Mouse (Mus musculus): Measurements from ENCODE around the gene Oscp1. TPM values are rescaled to one million over a fixed set of nuclear protein-coding genes. Genes with fewer than 3 reads are reported as not detected.

Gene Oscp1
- polyA plus RNA-seq, 1 experiment from 2014 or later: 19.4 TPM

DNA sequence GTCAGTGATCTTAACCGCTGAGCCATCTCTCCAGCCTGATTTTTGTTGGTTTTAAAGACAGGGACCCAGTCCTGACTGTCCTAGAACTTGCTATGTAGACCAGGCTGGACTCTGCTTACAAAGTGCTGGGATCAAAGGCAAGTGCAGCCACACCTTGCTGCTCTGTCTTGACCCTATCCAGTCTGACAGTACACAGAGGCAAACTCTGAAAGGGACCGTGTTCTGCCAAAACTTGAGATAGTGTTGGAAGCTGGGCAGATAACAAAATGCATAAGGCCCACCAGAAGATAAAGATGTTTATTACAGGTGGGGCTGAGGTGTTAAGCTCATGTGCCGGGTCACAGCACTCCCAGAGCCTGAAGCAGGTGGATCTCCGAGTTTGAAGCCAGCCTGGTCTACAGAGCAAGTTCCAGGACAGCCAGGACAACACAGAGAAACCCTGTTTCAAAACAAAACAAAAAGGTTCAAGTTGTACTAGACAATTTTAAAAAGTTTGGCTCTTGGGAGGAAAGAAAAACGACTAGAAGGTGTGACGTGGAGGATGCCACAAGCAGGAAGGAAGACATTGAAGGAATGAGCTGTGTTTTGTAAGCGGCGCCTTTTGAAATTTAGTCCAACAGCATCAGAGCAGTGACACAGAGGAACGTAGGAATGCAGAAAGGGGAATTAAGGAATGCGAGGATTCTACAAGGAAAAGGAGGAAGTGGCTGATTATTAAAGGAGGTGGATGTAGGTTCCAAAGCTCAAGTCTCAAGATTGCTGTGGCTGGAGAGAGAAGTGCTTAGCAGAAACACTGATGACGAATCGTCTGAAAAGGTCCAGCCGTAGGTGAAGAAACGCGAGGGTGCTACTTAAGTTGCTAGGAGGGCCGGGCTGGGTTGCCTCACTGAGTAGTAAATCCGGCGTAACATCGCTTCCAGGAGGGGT, 895 bp upstream of the Oscp1 start:
- Histone ChIP-seq H3K4me2 (replicated peaks) (peak overlapping the region; percentile 87), H3K27me3 (no peaks in the 10 kb centered on the region), H3K9me3 (no peaks in the 10 kb centered on the region), H3K4me3 (peak overlapping the region; percentile 64), H3K4me1 (peaks cover 14% of the 10 kb centered on the region), H3K27ac (peak overlapping the region; percentile 44; the same call in 1 of the 2 replicates), H3K36me3 (peaks cover 30% of the 10 kb centered on the region), H3K9ac (peak overlapping the region; percentile 67)
- WGBS: 12% methylated on average over 19 of the region's 19 CpGs
- no peak for ATAC-seq (ENCODE audit: low FRiP score, low read depth)

DNA sequence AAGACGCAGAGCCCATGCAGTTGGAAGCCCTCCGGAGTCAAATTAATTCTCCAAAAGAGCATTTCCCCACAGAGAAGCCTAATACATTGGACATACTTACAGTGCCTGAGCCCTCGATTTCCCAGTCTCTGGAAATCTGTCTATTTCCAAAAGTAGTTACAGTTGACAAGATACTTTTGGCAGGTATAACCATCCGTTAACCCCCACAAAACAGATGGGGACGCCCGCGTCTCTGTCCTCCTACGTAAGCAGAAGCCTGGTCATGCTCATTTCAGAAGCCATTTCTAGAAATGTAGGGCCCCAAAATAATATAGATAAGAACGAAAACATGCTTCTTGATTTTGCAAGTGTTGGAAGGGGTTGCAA, 615 bp downstream of the Oscp1 start:
- Histone ChIP-seq H3K4me1 (peaks cover 14% of the 10 kb centered on the region), H3K27ac (no peak overlapping the region), H3K4me3 (peak overlapping the region; percentile 64), H3K9me3 (no peaks in the 10 kb centered on the region), H3K9ac (peak overlapping the region; percentile 76), H3K4me2 (replicated peaks) (peak overlapping the region; percentile 87), H3K27me3 (no peaks in the 10 kb centered on the region), H3K36me3 (peaks cover 21% of the 10 kb centered on the region)
- no peak for ATAC-seq (ENCODE audit: low FRiP score, low read depth)
- WGBS: 49% methylated on average over 9 of the region's 9 CpGs

DNA sequence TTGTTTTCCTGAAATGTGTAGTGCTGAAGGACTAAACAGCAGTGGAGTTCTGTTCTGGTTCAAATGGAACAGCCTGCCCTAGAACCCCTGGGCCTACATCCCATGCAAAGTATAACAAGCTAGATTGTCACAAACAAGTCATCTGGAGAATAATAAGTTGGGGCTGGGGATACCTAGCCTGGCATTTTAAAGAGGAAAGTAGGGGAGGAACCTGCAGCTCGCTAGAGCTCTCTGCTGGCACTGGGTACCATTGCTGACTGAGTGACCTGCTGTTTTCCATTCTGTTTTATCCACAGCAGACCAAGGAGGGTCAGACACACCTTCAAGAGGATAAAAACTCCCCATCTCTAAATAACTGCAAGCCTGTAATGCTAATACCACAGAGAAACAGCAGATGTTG, 4.5 kb downstream of the Oscp1 start:
- no peak for ATAC-seq (ENCODE audit: low FRiP score, low read depth)
- H3K27ac ChIP-seq: no peak overlapping the region
- H3K4me2 ChIP-seq (replicated peaks): no peak overlapping the region
- H3K9me3 ChIP-seq: no peaks in the 10 kb centered on the region
- H3K4me1 ChIP-seq: peaks cover 5% of the 10 kb centered on the region
- no peaks in the 10 kb centered on the region for H3K36me3 ChIP-seq
- no peak overlapping the region for H3K4me3 ChIP-seq
- H3K9ac ChIP-seq: no peak overlapping the region
- no peaks in the 10 kb centered on the region for H3K27me3 ChIP-seq
- WGBS: 38% methylated on average over 1 of the region's 1 CpGs

DNA sequence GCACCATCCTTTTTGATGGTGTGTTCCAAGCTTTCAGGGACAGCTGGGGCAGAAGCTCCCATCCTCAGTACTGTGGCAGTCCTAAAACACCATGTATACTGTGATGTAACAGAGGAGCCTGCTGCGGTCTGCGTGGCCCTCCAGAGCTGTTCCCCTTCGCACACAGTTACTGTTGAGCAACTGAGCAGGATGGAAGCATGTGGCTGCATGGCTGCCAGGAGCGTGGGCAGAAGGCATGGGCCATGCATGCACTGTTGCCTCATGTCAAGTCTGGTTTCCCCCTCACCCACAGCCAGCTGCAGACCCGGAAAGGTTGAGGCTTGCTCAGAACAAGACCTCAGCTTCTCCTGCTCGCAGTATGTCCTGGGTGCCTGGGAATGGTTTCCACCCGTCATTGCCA, 6.9 kb downstream of the Oscp1 start:
- Histone ChIP-seq H3K4me1 (no peaks in the 10 kb centered on the region), H3K9ac (no peak overlapping the region), H3K27me3 (no peaks in the 10 kb centered on the region), H3K27ac (no peak overlapping the region), H3K4me2 (replicated peaks) (no peak overlapping the region), H3K9me3 (no peaks in the 10 kb centered on the region), H3K36me3 (no peaks in the 10 kb centered on the region), H3K4me3 (no peak overlapping the region)
- WGBS: 91% methylated on average over 7 of the region's 7 CpGs
- ATAC-seq (ENCODE audit: low FRiP score, low read depth): no peak

DNA sequence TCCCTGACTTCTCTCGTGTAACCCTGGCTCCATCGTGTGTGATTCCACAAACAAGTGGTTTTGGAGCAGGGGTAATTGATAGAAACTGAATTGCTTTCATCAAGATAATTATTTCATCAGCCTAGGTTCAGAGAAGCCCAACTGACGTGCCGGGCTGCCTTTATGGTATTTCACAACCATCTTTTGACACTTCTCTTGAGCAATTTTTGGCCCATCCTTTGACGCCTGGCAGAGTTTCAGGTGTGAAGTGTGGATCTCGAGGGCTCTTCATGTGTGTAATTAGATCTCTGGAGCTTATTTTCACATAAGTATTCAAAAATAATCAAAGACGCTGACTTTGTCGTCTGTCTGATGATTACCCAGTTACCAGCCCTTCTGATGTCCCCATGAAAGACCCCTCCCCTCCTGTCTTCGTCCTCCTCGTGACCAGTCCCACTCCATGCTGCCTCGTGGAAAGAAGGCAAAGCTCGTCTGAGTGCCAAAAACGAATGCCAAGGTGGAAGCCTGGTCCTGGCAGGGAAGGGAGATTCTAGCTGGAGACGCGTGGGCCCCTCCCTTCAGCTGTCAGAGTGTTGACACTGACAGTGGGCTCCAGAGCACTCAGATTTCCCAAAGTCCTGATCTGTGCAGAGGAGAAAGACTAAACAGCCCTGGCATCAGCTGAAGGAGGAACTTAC, 9.2 kb downstream of the Oscp1 start:
- Histone ChIP-seq H3K27ac (no peak overlapping the region), H3K9me3 (no peaks in the 10 kb centered on the region), H3K36me3 (no peaks in the 10 kb centered on the region), H3K4me2 (replicated peaks) (no peak overlapping the region), H3K4me1 (no peaks in the 10 kb centered on the region), H3K27me3 (no peaks in the 10 kb centered on the region), H3K4me3 (no peak overlapping the region), H3K9ac (no peak overlapping the region)
- ATAC-seq (ENCODE audit: low FRiP score, low read depth): no peak
- 71% methylated on average over 15 of the region's 15 CpGs for WGBS

DNA sequence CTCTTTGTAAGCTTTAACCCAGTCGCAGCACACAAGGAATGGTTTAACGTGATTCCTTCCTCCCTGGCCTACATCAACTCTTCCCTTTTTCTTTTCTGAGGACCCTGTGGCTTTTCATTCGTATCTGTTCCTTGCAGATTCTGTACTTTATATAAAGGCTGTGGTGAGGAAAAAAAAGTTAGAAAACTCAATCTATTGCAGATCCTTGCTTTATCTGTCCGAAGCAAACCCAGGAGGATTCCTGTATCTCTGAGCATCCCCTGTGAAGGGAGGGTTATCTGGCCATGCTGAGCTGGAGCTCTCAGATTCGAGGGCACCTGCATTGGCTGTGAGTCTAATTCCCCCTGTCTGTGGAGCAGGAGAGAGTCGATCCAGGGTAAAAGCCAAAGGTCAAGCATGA, 10.5 kb downstream of the Oscp1 start:
- Histone ChIP-seq H3K4me1 (no peaks in the 10 kb centered on the region), H3K27me3 (no peaks in the 10 kb centered on the region), H3K4me3 (no peak overlapping the region), H3K9ac (no peak overlapping the region), H3K4me2 (replicated peaks) (no peak overlapping the region), H3K27ac (no peak overlapping the region), H3K9me3 (no peaks in the 10 kb centered on the region), H3K36me3 (no peaks in the 10 kb centered on the region)
- no peak for ATAC-seq (ENCODE audit: low FRiP score, low read depth)
- WGBS: 85% methylated on average over 6 of the region's 6 CpGs

DNA sequence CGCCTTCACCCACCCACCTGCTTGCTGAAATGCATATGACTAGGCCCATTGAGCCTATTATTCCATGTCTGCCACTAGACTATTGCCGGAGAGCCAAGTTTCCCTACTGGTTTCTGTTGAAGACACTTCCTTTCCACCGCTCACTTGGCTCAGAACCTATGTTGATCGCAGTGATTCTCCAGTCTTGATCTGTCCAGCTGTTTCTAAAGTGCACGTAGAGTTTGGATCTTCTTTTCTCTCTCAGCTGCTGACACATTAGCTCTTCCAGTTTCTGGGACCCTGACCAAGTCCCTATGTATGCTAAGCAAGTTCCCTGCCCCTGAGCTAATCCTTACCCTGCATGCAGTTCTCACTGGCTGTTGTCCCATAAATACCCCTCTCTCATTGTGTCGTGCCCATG, 19.5 kb downstream of the Oscp1 start:
- ATAC-seq (ENCODE audit: low FRiP score, low read depth): no peak
- Histone ChIP-seq H3K27me3 (no peaks in the 10 kb centered on the region), H3K36me3 (peaks cover 10% of the 10 kb centered on the region; the same call in 1 of the 2 replicates), H3K9me3 (no peaks in the 10 kb centered on the region), H3K4me1 (no peaks in the 10 kb centered on the region), H3K27ac (no peak overlapping the region), H3K4me3 (no peak overlapping the region), H3K9ac (no peak overlapping the region), H3K4me2 (replicated peaks) (no peak overlapping the region)
- WGBS: 80% methylated on average over 6 of the region's 6 CpGs

DNA sequence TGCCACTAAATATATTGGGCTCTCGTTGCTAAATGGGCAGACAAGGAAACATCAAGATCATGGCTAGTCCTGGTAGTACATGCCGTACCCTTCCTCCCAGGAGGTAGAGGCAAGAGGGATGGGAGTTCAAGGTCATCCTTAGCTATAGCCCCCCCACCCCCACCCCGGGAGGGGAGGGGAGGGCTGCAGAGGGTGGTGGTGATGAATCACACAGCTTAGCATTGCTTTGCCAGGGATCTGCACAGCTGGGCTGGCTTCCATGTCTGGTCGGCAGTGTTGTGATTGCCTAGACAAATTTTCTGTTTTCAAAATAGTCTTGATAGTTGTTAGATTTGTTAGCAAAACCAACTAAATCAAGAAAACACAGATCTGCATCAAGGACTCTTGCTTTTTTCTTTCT, 20.9 kb downstream of the Oscp1 start:
- Histone ChIP-seq H3K4me3 (no peak overlapping the region), H3K36me3 (peaks cover 19% of the 10 kb centered on the region; the same call in 1 of the 2 replicates), H3K27ac (no peak overlapping the region), H3K4me1 (no peaks in the 10 kb centered on the region), H3K27me3 (no peaks in the 10 kb centered on the region), H3K4me2 (replicated peaks) (no peak overlapping the region), H3K9me3 (no peaks in the 10 kb centered on the region), H3K9ac (no peak overlapping the region)
- no peak for ATAC-seq (ENCODE audit: low FRiP score, low read depth)
- WGBS: 79% methylated on average over 4 of the region's 4 CpGs

DNA sequence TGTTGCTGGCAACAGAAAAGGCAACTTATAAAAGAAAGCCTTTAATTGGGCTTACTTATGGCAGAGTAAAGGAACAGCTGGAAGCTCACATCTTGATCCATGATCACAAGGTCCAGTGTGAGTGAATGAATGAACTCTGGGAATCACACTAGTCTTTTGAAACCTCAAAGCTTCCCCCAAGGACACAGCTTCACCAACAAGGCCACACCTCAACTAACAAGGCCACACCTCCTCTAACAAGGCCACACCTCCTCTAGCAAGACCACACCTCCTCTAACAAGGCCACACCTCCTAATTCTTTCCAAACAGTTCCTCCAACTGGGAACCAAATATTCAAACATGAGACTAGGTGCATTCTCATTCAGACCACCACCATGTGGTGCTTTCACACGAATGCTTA, 23.2 kb downstream of the Oscp1 start:
- H3K4me3 ChIP-seq: no peak overlapping the region
- no peak overlapping the region for H3K9ac ChIP-seq
- no peak for ATAC-seq (ENCODE audit: low FRiP score, low read depth)
- H3K9me3 ChIP-seq: no peaks in the 10 kb centered on the region
- no peaks in the 10 kb centered on the region for H3K27me3 ChIP-seq
- no peaks in the 10 kb centered on the region for H3K4me1 ChIP-seq
- 90% methylated on average over 1 of the region's 1 CpGs for WGBS
- no peak overlapping the region for H3K27ac ChIP-seq
- H3K4me2 ChIP-seq (replicated peaks): no peak overlapping the region
- H3K36me3 ChIP-seq: peaks cover 19% of the 10 kb centered on the region; the same call in 1 of the 2 replicates

DNA sequence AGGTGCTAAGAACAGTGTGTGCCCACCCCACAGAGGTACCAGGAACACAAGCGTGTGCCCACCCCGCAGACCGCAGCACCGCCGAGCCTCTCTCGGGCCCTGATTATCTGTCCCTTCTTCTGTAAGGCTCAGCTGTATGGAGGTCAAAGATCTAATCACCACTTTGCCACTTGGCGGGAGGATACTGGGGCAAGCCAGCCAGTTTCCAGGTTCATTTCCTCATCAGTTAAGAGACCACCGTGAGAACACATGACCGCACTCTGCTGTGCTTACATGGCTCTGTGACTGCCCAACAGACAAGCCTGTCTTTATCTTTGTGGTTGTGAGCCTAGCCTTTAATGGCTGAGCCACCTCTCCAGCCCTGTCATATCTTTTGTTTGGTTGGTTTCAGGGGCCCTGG, 24.7 kb downstream of the Oscp1 start:
- Histone ChIP-seq H3K4me1 (no peaks in the 10 kb centered on the region), H3K27ac (no peak overlapping the region), H3K4me2 (replicated peaks) (no peak overlapping the region), H3K9ac (no peak overlapping the region), H3K36me3 (peaks cover 19% of the 10 kb centered on the region; the same call in 1 of the 2 replicates), H3K9me3 (no peaks in the 10 kb centered on the region), H3K27me3 (no peaks in the 10 kb centered on the region), H3K4me3 (no peak overlapping the region)
- no peak for ATAC-seq (ENCODE audit: low FRiP score, low read depth)
- 95% methylated on average over 9 of the region's 9 CpGs for WGBS

DNA sequence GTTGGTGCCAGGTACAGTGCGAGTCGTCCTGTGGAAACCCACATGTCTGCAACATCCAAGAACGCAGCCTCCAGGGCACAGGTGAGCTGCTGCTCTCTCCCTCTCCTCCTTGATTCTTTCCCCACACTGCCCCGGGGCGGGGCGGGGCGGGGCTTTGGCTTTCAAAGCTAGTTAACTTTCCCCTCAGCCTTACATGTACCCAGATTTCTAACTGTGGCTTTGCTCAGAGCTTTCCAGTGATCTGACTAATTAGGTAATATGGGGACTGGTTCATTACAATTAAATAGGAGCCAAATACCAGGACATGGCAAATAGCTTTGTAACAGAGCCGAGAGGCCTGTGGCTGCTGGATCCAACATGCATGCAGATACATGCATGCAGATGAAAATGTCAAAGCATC, 26.0 kb downstream of the Oscp1 start:
- WGBS: 60% methylated on average over 8 of the region's 8 CpGs

DNA sequence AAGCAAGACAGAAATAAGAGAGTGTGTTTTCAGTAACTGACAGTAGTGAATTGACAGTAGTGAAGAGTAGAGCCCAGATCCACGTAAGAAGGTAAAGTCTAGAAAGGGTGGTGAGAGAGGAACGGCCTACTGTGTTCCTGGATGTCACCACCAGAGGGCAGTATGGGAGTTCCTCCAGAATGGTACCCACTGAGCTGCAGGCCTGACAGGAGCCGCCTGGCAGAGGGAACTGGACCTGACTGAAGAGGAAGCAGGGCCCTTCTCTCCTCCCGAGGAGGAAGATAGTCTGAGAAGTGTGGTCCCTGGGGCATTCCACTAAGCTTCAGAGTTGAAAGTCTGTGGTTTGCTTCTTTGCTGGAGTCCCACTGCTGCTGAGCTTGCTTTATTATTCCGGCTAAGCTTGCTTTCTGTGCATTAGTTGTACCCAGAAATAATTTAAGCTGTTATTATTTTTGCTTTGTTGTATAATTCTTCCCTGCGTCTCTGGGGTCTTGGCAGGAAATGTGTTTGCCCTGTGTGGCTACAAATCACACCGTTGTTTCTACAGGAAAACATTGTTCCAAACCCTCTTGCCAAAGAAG, 27.7 kb downstream of the Oscp1 start:
- Histone ChIP-seq H3K4me3 (no peak overlapping the region), H3K4me1 (no peaks in the 10 kb centered on the region), H3K9me3 (no peaks in the 10 kb centered on the region), H3K27me3 (no peaks in the 10 kb centered on the region), H3K36me3 (peaks cover 19% of the 10 kb centered on the region; the same call in 1 of the 2 replicates), H3K4me2 (replicated peaks) (no peak overlapping the region), H3K9ac (no peak overlapping the region), H3K27ac (no peak overlapping the region)
- ATAC-seq (ENCODE audit: low FRiP score, low read depth): peak; percentile 81
- 28% methylated on average over 7 of the region's 7 CpGs for WGBS

More for the DNA sequence above, 26.0 kb downstream of the Oscp1 start:
- Histone ChIP-seq H3K4me2 (replicated peaks) (no peak overlapping the region), H3K4me3 (no peak overlapping the region), H3K9me3 (no peaks in the 10 kb centered on the region), H3K36me3 (peaks cover 19% of the 10 kb centered on the region; the same call in 1 of the 2 replicates), H3K4me1 (no peaks in the 10 kb centered on the region), H3K27ac (no peak overlapping the region), H3K9ac (no peak overlapping the region), H3K27me3 (no peaks in the 10 kb centered on the region)
- no peak for ATAC-seq (ENCODE audit: low FRiP score, low read depth)
